Mouse (Mus musculus): Measurements from ENCODE around the gene Lcat.

The Lcat gene

GRCm38 (mm10) chr8:105942026-105942425 lies 1.2 kb downstream of the Lcat start:
- DNase-seq: no peak

GRCm38 (mm10) chr8:105938306-105938669 lies 4.9 kb downstream of the Lcat start, which contains the start of gene Psmb10:
TSS of gene Psmb10 (minus strand) at chr8:105938444.
- no peak for DNase-seq

GRCm38 (mm10) chr8:105937496-105938305 lies 5.5 kb downstream of the Lcat start:
- peak in 1 of 2 experiments; percentile 46 for DNase-seq

- DNase-seq: peak; percentile 90 to 93
Observed at GRCm38 (mm10) chr8:105936866-105937475, 6.2 kb downstream of the Lcat start.

GRCm38 (mm10) chr8:105935863-105936603 lies 7.1 kb downstream of the Lcat start:
- DNase-seq: no peak

- no peak for DNase-seq
Observed at GRCm38 (mm10) chr8:105935105-105935504, 8.1 kb downstream of the Lcat start.

- no peak for DNase-seq
Observed at GRCm38 (mm10) chr8:105933762-105934161, 9.4 kb downstream of the Lcat start, which contains the start of gene Ctrl. TSS of gene Ctrl (minus strand) at chr8:105933862.

GRCm38 (mm10) chr8:105932525-105932924 lies 10.7 kb downstream of the Lcat start:
- no peak for DNase-seq

- DNase-seq: no peak
Observed at GRCm38 (mm10) chr8:105931271-105931670, 11.9 kb downstream of the Lcat start.

GRCm38 (mm10) chr8:105930602-105931001 lies 12.6 kb downstream of the Lcat start:
- DNase-seq: peak; percentile 87 to 89

- no peak for DNase-seq
Observed at GRCm38 (mm10) chr8:105925123-105925522, 18.1 kb downstream of the Lcat start.

GRCm38 (mm10) chr8:105919390-105919789 lies 23.8 kb downstream of the Lcat start:
- DNase-seq: no peak

- DNase-seq: no peak
Observed at GRCm38 (mm10) chr8:105900941-105901616, 42.1 kb downstream of the Lcat start.

GRCm38 (mm10) chr8:105900180-105900940 lies 42.8 kb downstream of the Lcat start, which contains the start of gene Pskh1:
TSS of gene Pskh1 (plus strand) at chr8:105900441.
- peak; percentile 89 to 95 for DNase-seq

- no peak for DNase-seq
Observed at GRCm38 (mm10) chr8:105897801-105898480, 45.2 kb downstream of the Lcat start.

GRCm38 (mm10) chr8:105893339-105893738 lies 49.8 kb downstream of the Lcat start, which contains the start of gene Nrn1l:
TSS of gene Nrn1l (plus strand) at chr8:105893567.
- DNase-seq: peak; percentile 36 to 55

- DNase-seq: no peak
Observed at GRCm38 (mm10) chr8:105892432-105892831, 50.8 kb downstream of the Lcat start.

- DNase-seq: no peak
Observed at GRCm38 (mm10) chr8:105890870-105891269, 52.3 kb downstream of the Lcat start.

- DNase-seq: no peak
Observed at GRCm38 (mm10) chr8:105889756-105890465, 53.3 kb downstream of the Lcat start.
